Mouse (Mus musculus): ENCODE results near the gene Nutf2. TPM values are rescaled to one million over a fixed set of nuclear protein-coding genes. Genes with fewer than 3 reads are reported as not detected.
A peak's percentile ranks its signal among the peaks of the same experiment; 100 is the strongest.

Gene Nutf2
- polyA plus RNA-seq, 1 experiment: 54.8 TPM

DNA sequence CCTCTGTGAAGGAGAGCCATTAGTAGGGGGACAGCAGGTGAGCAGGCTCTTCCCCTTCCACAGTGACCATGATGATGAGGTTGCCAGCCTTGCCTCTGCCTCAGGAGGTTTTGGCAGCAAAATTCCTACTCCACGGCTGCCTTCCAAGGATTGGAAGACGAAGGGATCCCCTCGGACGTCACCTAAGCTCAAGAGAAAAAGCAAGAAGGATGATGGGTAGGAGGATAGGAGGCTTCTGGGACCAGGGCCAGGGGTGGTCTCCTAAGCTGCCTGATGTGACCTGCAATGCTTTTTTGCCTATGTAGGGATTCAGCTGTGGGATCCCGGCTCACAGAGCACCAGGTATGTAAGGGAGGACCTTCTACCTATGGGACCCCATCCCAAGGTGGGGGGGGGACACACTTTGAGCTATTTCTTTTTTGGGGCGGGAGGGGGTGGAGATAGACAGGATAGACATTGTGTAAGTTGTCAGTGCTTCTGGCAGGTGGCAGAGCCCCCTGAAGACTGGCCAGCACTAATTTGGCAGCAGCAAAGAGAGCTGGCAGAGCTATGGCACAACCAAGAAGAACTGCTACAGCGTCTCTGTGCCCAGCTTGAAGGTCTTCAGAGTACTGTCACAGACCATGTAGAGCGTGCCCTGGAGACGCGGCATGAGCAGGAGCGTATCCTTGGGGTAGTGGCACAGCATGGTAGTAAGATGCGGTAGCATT is 29.5 kb downstream of the Nutf2 start:
- TF ChIP-seq CTCF (IDR thresholded peaks at IDR 0.05; ENCODE audit: control insufficient read depth, insufficient read depth, low read length) (no peak), POLR2A (IDR thresholded peaks at IDR 0.05; ENCODE audit: borderline replicate concordance, control insufficient read depth, low read depth, low read length) (no peak)
- H3K4me1 ChIP-seq (ENCODE audit: control insufficient read depth, insufficient read depth, low read length): no peaks in the 10 kb centered on the region
- H3K27ac ChIP-seq (ENCODE audit: control insufficient read depth, insufficient read depth, low read depth, low read length, poor library complexity): no peak overlapping the region
- WGBS: 90% methylated on average over 12 of the region's 12 CpGs
- H3K4me3 ChIP-seq (replicated peaks; ENCODE audit: control insufficient read depth, low read depth, low read length): no peak overlapping the region

- Histone ChIP-seq H3K27ac (ENCODE audit: control insufficient read depth, insufficient read depth, low read depth, low read length, poor library complexity) (no peak overlapping the region), H3K4me3 (replicated peaks; ENCODE audit: control insufficient read depth, low read depth, low read length) (no peak overlapping the region), H3K4me1 (ENCODE audit: control insufficient read depth, insufficient read depth, low read length) (no peaks in the 10 kb centered on the region)
- TF ChIP-seq CTCF (IDR thresholded peaks at IDR 0.05; ENCODE audit: control insufficient read depth, insufficient read depth, low read length) (no peak), POLR2A (IDR thresholded peaks at IDR 0.05; ENCODE audit: borderline replicate concordance, control insufficient read depth, low read depth, low read length) (no peak)
- WGBS: 88% methylated on average over 6 of the region's 6 CpGs
Observed at GRCm38 (mm10) chr8:105890870-105891269, 30.5 kb downstream of the Nutf2 start.

GRCm38 (mm10) chr8:105892432-105892831 is 32.1 kb downstream of the Nutf2 start:
- peak; percentile 51 for TF ChIP-seq CTCF (IDR thresholded peaks at IDR 0.05; ENCODE audit: control insufficient read depth, insufficient read depth, low read length)
- no peak for TF ChIP-seq POLR2A (IDR thresholded peaks at IDR 0.05; ENCODE audit: borderline replicate concordance, control insufficient read depth, low read depth, low read length)
- H3K4me1 ChIP-seq (ENCODE audit: control insufficient read depth, insufficient read depth, low read length): no peaks in the 10 kb centered on the region
- H3K4me3 ChIP-seq (replicated peaks; ENCODE audit: control insufficient read depth, low read depth, low read length): no peak overlapping the region
- WGBS: 87% methylated on average over 6 of the region's 6 CpGs
- no peak overlapping the region for H3K27ac ChIP-seq (ENCODE audit: control insufficient read depth, insufficient read depth, low read depth, low read length, poor library complexity)

GRCm38 (mm10) chr8:105893339-105893738 is 33.0 kb downstream of the Nutf2 start, which contains the start of gene Nrn1l:
Gene Nrn1l (plus strand): TSS chr8:105893567.
- no peaks in the 10 kb centered on the region for H3K4me1 ChIP-seq (ENCODE audit: control insufficient read depth, insufficient read depth, low read length)
- no peak within 1 kb of the TSS for H3K27ac ChIP-seq (ENCODE audit: control insufficient read depth, insufficient read depth, low read depth, low read length, poor library complexity)
- 65% methylated on average over 11 of the region's 11 CpGs for WGBS
- TF ChIP-seq POLR2A (IDR thresholded peaks at IDR 0.05; ENCODE audit: borderline replicate concordance, control insufficient read depth, low read depth, low read length) (no peak), CTCF (IDR thresholded peaks at IDR 0.05; ENCODE audit: control insufficient read depth, insufficient read depth, low read length) (no peak)
- no peak within 1 kb of the TSS for H3K4me3 ChIP-seq (replicated peaks; ENCODE audit: control insufficient read depth, low read depth, low read length)

- TF ChIP-seq POLR2A (IDR thresholded peaks at IDR 0.05; ENCODE audit: borderline replicate concordance, control insufficient read depth, low read depth, low read length) (no peak), CTCF (IDR thresholded peaks at IDR 0.05; ENCODE audit: control insufficient read depth, insufficient read depth, low read length) (no peak)
- H3K27ac ChIP-seq (ENCODE audit: control insufficient read depth, insufficient read depth, low read depth, low read length, poor library complexity): no peak overlapping the region
- 81% methylated on average over 9 of the region's 9 CpGs for WGBS
- H3K4me1 ChIP-seq (ENCODE audit: control insufficient read depth, insufficient read depth, low read length): peaks cover 1% of the 10 kb centered on the region
- no peak overlapping the region for H3K4me3 ChIP-seq (replicated peaks; ENCODE audit: control insufficient read depth, low read depth, low read length)
Observed at GRCm38 (mm10) chr8:105897801-105898480, 37.6 kb downstream of the Nutf2 start.

DNA sequence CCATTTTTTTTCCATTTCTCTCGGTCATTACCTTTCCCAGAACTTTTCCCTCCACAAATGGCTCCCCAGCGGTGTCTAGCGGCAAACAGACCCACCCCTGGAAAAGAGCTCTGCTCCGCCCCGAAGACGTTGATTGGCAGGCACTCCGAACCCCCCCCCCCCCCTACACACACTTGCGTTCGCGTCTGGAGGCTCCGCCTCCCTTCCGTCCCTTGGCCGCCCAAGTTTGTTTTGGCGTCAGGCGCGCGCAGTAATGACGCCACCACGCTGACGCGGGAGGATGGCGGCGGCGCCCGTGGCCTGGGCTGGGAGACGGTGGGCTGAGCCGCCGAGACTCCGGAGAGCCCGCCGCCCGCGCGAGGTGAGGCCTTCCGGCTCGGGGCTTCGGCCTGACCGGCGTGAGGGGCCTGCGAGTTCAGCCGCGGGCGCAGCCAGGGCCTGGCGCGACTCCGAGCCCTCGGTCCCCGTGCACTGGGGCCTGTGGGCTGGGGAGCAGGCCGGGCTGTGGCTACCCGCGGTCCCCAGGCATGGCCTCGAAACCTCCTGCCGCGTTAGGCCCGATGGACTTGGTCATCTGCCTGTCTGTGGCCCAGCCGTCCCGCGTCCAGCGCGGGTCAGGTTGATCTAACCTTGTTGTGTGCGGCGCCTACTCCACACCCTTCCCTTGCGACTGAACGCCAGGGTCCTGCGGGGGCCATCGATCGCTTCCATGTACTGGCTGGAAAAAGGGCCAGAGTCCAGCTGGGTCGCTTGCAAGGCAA is 40.0 kb downstream of the Nutf2 start, which contains the start of gene Pskh1:
Pskh1 (plus strand) TSS at position 262 of the 761 bp plus-strand sequence.
- H3K4me1 ChIP-seq (ENCODE audit: control insufficient read depth, insufficient read depth, low read length): peaks cover 1% of the 10 kb centered on the region
- H3K27ac ChIP-seq (ENCODE audit: control insufficient read depth, insufficient read depth, low read depth, low read length, poor library complexity): peak within 1 kb of the TSS; percentile 90
- TF ChIP-seq POLR2A (IDR thresholded peaks at IDR 0.05; ENCODE audit: borderline replicate concordance, control insufficient read depth, low read depth, low read length): peak; percentile 80; the same call in 1 of the 2 replicates
- TF ChIP-seq CTCF (IDR thresholded peaks at IDR 0.05; ENCODE audit: control insufficient read depth, insufficient read depth, low read length): no peak
- H3K4me3 ChIP-seq (replicated peaks; ENCODE audit: control insufficient read depth, low read depth, low read length): peak within 1 kb of the TSS; percentile 96
- WGBS: under 1% methylated on average over 67 of the region's 68 CpGs

DNA sequence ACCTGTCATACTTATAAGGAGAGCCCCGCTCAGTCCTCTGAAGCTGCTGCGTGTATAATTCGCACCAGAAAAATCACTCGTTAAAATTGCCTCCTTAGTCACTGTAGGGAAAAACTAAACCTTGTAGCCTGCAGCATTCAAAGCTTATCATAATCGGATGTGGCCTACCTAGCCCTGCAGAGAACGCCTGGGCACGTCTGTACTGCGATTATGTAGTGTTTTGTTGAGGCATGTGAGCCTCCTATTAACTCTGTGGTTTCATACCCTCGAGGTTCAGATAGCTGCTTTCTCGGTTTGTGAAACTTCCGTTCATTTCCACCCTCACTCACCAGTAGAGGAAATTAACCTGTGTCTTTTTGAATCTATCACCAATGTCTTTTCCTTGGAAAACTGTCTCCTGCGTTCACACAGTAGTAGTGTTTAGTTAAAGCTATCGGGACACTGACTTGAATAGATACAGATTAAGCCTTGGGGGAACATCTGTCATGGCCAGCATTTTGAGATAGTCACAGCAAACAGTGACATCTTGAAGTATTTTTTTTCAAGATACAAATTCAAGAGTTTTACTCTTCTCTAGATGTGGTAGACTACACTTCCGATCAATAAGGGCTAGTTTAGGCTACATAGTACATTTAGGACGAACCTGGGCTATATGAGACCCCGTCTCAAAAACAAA is 40.7 kb downstream of the Nutf2 start:
- H3K27ac ChIP-seq (ENCODE audit: control insufficient read depth, insufficient read depth, low read depth, low read length, poor library complexity): peak overlapping the region; percentile 90
- WGBS: 18% methylated on average over 16 of the region's 16 CpGs
- H3K4me1 ChIP-seq (ENCODE audit: control insufficient read depth, insufficient read depth, low read length): peaks cover 1% of the 10 kb centered on the region
- peak overlapping the region; percentile 96 for H3K4me3 ChIP-seq (replicated peaks; ENCODE audit: control insufficient read depth, low read depth, low read length)
- TF ChIP-seq CTCF (IDR thresholded peaks at IDR 0.05; ENCODE audit: control insufficient read depth, insufficient read depth, low read length): no peak
- TF ChIP-seq POLR2A (IDR thresholded peaks at IDR 0.05; ENCODE audit: borderline replicate concordance, control insufficient read depth, low read depth, low read length): no peak

Data from bone marrow, adult 2 months (tissue).